Mouse (Mus musculus) kidney, postnatal 36 days (tissue): ENCODE measurements around the gene Sp7.
A peak's percentile ranks its signal among the peaks of the same experiment; 100 is the strongest.
"Not testable (repeated sequence)": the region's sequence is repeated elsewhere in the genome, so short reads cannot be mapped to it uniquely, and the experiment has no call there.

Experiments
- DNase-seq, 2 experiments: peaks; one replicate each; pipeline ENCODE4 v3.0.0; 2021 to 2022; ENCODE audit warnings: mixed read lengths in 2 of 2

Gene Sp7

DNA sequence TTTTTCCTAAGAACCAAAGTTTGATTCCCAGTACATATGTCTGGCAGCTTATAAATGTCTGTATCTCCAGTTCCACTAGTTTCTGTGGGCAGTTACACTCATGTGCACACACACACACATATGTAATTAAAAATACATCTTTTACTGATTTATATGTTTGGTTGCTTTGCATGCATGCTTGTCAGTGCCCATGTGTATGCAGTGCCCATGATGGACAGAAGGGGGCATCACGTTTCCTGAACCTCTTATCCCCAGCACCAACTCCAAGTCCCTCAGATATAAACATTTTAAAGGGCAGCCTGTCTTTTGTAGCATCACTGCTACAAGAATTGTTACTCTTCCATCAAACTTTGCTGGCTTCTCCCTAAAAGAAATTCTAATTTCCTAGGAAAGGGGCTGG, 25.4 kb downstream of the Sp7 start:
- peak; percentile 62 to 83 for DNase-seq

- no peak for DNase-seq
Observed at GRCm38 (mm10) chr15:102339612-102340011, 27.4 kb downstream of the Sp7 start.

GRCm38 (mm10) chr15:102336946-102337345, 30.0 kb downstream of the Sp7 start:
- DNase-seq = peak; percentile 25 to 77

DNA sequence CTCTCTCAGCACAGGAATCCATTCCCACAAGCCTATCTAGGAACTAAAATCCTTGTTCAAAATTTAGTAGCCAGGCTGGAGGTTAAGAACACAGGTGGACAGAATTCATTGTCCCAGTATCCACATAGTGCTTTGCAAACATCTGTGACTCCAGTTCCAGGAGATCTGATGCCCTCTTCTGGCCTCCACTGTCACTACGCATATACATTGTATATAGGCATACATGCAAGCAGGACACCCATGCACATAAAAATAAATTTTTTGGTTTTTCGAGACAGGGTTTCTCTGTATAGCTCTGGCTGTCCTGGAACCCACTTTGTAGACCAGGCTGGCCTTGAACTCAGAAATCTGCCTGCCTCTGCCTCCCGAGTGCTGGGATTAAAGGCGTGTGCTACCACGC, 31.1 kb downstream of the Sp7 start:
- DNase-seq = not testable (repeated sequence)

DNA sequence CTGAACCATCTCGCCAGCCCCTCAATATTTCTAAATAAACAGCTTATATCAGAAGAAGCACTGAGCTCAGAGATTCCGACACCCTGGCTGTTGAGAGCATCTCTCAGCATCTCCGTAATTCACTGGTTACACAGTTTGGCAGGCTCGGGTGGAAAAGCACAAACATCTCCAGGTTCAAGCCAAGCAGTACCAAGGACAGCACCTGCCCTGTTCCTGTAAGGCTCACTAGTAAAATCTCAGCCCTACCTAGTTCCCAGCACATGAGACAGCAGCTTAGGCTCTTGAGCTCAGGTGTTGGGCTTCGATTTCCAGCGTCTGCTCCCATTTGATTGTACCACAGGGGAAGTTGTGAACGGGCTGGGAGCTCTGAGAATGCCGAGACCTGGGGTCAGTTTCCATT, 31.7 kb downstream of the Sp7 start:
- no peak for DNase-seq

DNA sequence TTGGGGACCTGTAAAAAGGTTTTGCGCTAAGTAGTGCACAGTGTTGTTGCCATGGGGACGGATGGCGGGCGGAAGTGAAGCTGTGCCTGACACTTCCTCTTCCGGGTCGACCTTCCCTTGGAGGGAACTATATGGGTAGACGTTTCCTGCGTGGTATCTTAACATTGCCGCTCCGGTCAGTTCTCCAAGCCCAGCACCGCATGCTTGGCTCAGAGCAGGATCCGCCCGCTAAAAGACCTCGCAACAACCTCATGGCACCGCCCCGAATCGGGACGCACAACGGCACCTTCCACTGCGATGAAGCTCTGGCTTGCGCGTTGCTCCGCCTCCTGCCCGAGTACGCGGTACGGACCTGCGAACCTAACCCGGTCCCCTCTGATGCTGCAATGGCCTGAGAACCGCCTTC, 35.4 kb downstream of the Sp7 start, which contains the start of gene Myg1:
Myg1 (plus strand) TSS at position 100 of the 406 bp plus-strand sequence.
- peak; percentile 87 to 90 for DNase-seq

- DNase-seq = no peak
Observed at GRCm38 (mm10) chr15:102326892-102327291, 40.1 kb downstream of the Sp7 start.

DNA sequence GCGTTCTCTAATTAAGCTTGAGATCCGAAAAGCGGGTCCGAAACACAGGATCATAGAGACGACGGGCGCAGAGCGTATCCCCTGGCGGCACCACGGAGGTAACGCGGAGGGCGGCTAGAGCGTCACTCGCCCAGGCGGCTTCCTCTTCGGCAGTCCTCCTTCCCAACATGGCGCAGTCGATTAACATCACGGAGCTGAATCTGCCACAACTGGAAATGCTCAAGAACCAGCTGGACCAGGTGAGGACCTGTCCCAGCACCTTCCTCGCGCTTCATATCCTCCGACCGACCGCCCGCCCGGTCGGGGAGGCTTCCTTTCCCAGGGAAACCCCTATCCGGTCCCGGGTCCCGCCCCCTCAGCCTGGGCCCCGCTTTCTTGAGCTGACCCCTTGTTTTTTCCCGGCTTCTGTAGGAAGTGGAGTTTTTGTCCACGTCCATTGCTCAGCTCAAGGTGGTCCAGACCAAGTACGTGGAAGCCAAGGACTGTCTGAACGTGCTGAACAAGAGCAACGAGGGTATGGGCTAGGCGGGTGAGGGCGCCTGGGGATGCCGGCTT, 40.9 kb downstream of the Sp7 start, which contains the start of gene Pfdn5:
Pfdn5 (plus strand) TSS at position 95 of the 555 bp plus-strand sequence.
- DNase-seq = peak; percentile 92 to 93

- DNase-seq = peak; percentile 31 to 44
Observed at GRCm38 (mm10) chr15:102324654-102325473, 42.1 kb downstream of the Sp7 start.

DNA sequence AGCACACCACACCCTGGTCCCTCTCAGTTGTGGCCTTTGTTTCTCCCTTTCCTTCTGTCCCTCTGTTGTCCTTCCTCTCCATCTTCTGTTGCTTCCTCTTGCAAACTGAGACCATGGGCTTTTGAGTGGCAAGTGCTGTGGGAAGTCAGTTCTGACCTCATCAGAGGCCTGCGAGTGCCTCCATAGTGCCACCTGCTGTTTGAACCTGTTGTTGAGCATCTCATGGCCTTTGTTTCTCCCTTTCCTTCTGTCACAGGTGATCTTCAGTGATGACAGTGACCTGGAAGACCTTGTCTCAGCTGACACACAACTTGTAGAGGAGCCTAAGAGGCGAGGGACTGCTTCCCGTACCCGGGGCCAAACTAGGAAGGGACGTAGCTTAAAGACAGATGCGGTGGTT, 50.7 kb downstream of the Sp7 start:
- peak; percentile 65 to 87 for DNase-seq

DNA sequence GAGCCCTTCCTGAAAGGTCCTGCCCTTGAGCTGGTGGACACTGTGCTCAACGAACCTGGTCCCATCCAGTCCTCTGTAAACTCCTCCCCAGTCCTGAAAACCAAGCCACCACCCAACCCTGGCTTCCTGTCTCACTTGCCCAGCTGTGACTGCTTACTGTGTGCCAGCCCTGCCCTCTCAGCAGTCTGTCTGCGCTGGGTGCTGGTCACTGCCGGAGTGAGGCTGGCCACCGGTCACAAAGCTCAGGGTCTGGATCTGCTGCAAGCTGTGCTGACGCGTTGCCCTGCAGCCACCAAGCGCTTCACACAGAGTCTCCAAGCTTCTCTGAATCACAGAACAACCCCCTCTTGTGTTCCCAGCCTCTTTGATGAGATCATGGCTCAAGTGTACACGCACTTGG, 51.7 kb downstream of the Sp7 start:
- DNase-seq = no peak

DNA sequence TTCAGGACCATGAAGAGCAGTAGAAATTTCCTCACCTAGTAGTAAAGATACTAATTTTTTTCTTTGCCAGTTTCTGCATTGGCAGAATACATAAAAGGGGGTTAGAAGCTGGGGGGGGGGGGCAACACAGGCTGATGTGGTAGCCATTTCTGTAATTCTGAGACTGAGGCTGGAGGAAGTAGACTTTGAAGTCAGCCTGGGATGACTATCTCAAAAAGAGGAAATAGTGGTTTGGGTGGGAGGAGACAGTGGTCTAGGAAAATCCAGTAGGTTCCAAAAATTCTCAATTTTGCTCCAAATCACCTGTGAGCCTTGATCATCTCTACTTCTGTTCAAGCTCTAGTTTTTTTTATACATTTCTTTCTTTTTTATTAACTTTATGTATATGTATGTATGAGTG, 55.5 kb downstream of the Sp7 start:
- DNase-seq = no peak

GRCm38 (mm10) chr15:102310074-102310845, 56.7 kb downstream of the Sp7 start:
- peak; percentile 58 to 73 for DNase-seq

GRCm38 (mm10) chr15:102308717-102309116, 58.3 kb downstream of the Sp7 start:
- DNase-seq = no peak
